Mouse (Mus musculus) ES-Bruce4 (cell line): ENCODE measurements at regions not wholly inside any gene's neighbourhood (a gene's known extent, or its start where the extent isn't known, plus 50 kb on each side); places are given as distances from the start of the nearest gene placed in this dataset.

Experiments used
- CTCF ChIP-seq: IDR thresholded peaks from one replicate; pipeline ENCODE4 v1.8.1; 2011; ENCODE audit warnings: low read depth, low read length
- POLR2A ChIP-seq: IDR thresholded peaks from one replicate; pipeline ENCODE4 v1.8.1; 2011; ENCODE audit warnings: low read length; ENCODE audit not compliant: insufficient read depth

GRCm38 (mm10) chr3:105372371-105372828 is 79.7 kb upstream of the Kcnd3 start:
- TF ChIP-seq CTCF (no peak), POLR2A (no peak)
